ENCODE assay signal across 8 mouse cellular contexts in genomic region chr11:117231551-117231950, GRCm38 (mm10). TPM values are rescaled to one million over a fixed set of nuclear protein-coding genes. Genes with fewer than 3 reads are reported as not detected.
DNase-seq lines count a peak whose midpoint lies in the region; ATAC-seq and TF ChIP-seq lines count a peak whose summit lies in the region.
"Had no signal": no experiment of that assay in that cellular context is flagged by ENCODE, and none has a peak within 500 bp of the region (broad histone marks: within the 10 kb centered on the region; RNA-seq: fewer than 3 reads in every experiment).

No protein-coding gene starts in this region.

- no peak overlapping the region for H3K4me2 ChIP-seq in hindbrain, postnatal 0 days (ENCODE audit: low read depth, low read length)
- H3K4me2 ChIP-seq in lung, postnatal 0 days (replicated peaks; ENCODE audit: low read depth, low read length): peak overlapping the region; percentile 56

- DNase-seq in adrenal gland, postnatal 36 days: peak; percentile 73 to 79
- peak; percentile 37 for DNase-seq in fat pad, adult 2 months (ENCODE audit: extremely low read depth, low read depth, low spot score)
- DNase-seq in hindbrain, postnatal 0 days (ENCODE audit: low spot score): peak; percentile 11
- peak; percentile 68 for DNase-seq in lung, postnatal 0 days (ENCODE audit: low spot score)
- DNase-seq in retina, embryonic 14.5 days (ENCODE audit: low spot score): no peak
- DNase-seq in embryo, embryonic 10.5 days (ENCODE audit: low spot score): no peak
- no peak for DNase-seq in layer of hippocampus, adult 9-11 months

- no peak overlapping the region for H3K4me3 ChIP-seq in hindbrain, postnatal 0 days (ENCODE audit: low read length)
- H3K4me3 ChIP-seq in lung, postnatal 0 days (ENCODE audit: low read depth, low read length): 0 out of 2 replicates have a peak overlapping the region, but pooled peaks have one; percentile 20
- H3K4me3 ChIP-seq: megakaryocyte, embryonic 14.5 days had no signal

- 61% methylated on average over 11 of the region's 11 CpGs for WGBS in hindbrain, postnatal 0 days
- WGBS in lung, postnatal 0 days: 27% methylated on average over 11 of the region's 11 CpGs

- no peaks in the 10 kb centered on the region for H3K36me3 ChIP-seq in hindbrain, postnatal 0 days (ENCODE audit: insufficient read depth, low read length)
- no peaks in the 10 kb centered on the region for H3K36me3 ChIP-seq in lung, postnatal 0 days (ENCODE audit: insufficient read depth, low read length)

- TF ChIP-seq CTCF in hindbrain, postnatal 0 days (IDR thresholded peaks at IDR 0.05; ENCODE audit: low read depth): no peak
- no peak for TF ChIP-seq CTCF in lung, postnatal 0 days (IDR thresholded peaks at IDR 0.05)

- H3K9me3 ChIP-seq in hindbrain, postnatal 0 days (ENCODE audit: low read length): no peaks in the 10 kb centered on the region
- H3K9me3 ChIP-seq in lung, postnatal 0 days (ENCODE audit: low read length): no peaks in the 10 kb centered on the region
- H3K9me3 ChIP-seq: megakaryocyte, embryonic 14.5 days had no signal

- ATAC-seq in hindbrain, postnatal 0 days: no peak
- ATAC-seq in lung, postnatal 0 days: peak; percentile 62

- no peak for TF ChIP-seq EP300 in lung, postnatal 0 days (IDR thresholded peaks at IDR 0.05)

- H3K9ac ChIP-seq in hindbrain, postnatal 0 days (replicated peaks; ENCODE audit: low read length): no peak overlapping the region
- H3K9ac ChIP-seq in lung, postnatal 0 days (replicated peaks; ENCODE audit: low read depth): no peak overlapping the region

- H3K4me1 ChIP-seq in hindbrain, postnatal 0 days (ENCODE audit: insufficient read depth, low read length): peaks cover 17% of the 10 kb centered on the region
- H3K4me1 ChIP-seq in lung, postnatal 0 days (ENCODE audit: insufficient read depth, low read depth, low read length): peaks cover 4% of the 10 kb centered on the region

- no peaks in the 10 kb centered on the region for H3K27me3 ChIP-seq in hindbrain, postnatal 0 days (ENCODE audit: insufficient read depth, low read length)
- no peaks in the 10 kb centered on the region for H3K27me3 ChIP-seq in lung, postnatal 0 days (replicated peaks; ENCODE audit: insufficient read depth, low read length)

- no peak overlapping the region for H3K27ac ChIP-seq in hindbrain, postnatal 0 days
- peak overlapping the region; percentile 44; the same call in 1 of the 2 replicates for H3K27ac ChIP-seq in lung, postnatal 0 days (ENCODE audit: low read length)

RNA-seq across cellular contexts. Expression of gene Sept9, which starts 32.1 kb away (rescaled TPM):
- 100 to 1,000 TPM; 117 to 134 TPM for total RNA-seq in adrenal gland, postnatal 36 days (2021)
- total RNA-seq in hindbrain, postnatal 0 days (2014; rRNA removed): 111 and 112 TPM in 2 replicates
- polyA plus RNA-seq in hindbrain, postnatal 0 days (2015; fragmentation: Nextera tagmentation; extraction: Ambion mirVana): 88.8 and 89.8 TPM in 2 replicates
- polyA plus RNA-seq in lung, postnatal 0 days (2015; fragmentation: Nextera tagmentation; extraction: Ambion mirVana): 52.5 and 56.1 TPM in 2 replicates

Comparison
In these comparisons a context has a peak if more than half of its experiments do, and no peak if none do; other contexts are left out.
1. DNase-seq: peak in adrenal gland, postnatal 36 days (2 of 2), fat pad, adult 2 months (single experiment), hindbrain, postnatal 0 days (single experiment) and lung, postnatal 0 days (single experiment); none in retina, embryonic 14.5 days (single experiment), embryo, embryonic 10.5 days (single experiment) and layer of hippocampus, adult 9-11 months (single experiment).